Mouse (Mus musculus) cerebellum, postnatal 4 days (tissue): ENCODE measurements around the gene Atf5.

Experiments used
- DNase-seq, 2 experiments: peaks; one replicate each; pipeline ENCODE4 v3.0.0; 2022; ENCODE audit warnings: low spot score in 2 of 2, mixed read lengths in 1 of 2

Gene Atf5

DNA sequence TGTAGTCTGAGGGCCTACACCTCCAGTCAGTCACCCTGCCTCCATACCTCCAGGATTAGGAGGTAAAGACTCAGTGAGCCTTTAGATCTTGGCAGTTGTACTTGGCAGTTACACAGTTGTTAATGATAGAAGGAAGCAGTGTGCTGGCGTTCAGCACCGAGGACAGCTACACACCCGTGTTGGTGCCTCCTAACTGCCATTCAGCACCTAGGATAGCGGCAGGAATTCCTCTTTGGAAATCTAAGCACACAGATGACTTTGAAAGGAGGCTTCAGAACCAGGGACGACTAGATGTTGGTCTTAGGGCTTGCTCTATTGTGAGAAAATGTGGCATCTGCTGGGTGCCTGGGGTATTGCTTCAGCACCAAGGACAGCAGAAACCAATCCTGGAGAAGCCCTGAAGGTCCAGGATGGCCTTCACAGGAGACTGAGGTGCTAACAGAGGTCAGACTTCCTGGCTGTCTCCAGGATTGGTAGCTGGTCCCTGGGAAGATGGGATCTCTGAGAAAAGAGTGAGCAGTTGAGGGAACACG lies 46.3 kb downstream of the Atf5 start:
- peak in 1 of 2 experiments; percentile 9 for DNase-seq

DNA sequence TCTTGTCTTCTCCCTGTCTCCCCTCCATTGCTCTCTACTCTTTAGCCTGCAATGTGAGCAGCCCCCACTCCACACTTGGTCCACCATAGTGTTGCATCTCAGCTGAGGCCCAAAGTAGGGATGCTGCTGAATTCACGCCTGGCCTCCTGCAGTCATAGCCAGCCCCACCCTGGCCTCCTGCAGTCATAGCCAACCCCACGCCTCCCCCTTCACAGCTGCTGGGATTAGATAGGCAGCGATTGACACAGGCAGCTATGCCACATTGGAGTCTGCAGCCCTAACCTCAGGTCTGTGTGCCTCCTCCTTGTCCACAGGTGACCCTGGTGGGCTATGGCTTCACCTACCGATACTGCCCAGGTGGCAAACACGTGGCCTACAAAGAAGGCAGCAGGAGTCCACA lies 48.3 kb downstream of the Atf5 start:
- no peak for DNase-seq
